Mouse (Mus musculus) spleen, adult 18-20 months (tissue): Measurements from ENCODE around the gene Gm20388.

Experiments used
- DNase-seq, 2 experiments: peaks; one replicate each; pipeline ENCODE4 v3.0.0; 2022; ENCODE audit warnings: mixed read lengths in 2 of 2

The Gm20388 gene

DNA sequence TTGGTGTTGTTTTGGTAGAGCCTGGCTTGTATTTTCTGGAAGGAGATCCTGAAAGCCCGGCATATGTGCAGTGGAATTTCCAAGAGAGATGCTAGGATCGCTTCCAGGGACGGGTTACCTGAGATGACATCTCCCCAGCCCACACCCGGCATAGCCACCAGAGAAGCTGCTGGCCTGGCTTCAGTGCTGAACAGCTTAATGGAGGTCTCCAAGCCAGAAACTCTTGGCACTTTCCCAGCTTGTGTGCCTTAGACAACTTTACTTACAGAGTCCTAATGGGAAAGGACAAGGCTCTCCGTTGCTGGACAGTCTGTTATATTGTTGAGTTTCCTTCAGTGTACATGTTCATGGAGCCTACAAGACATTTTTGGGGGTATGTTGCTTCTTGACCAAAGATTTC, 3803.8 kb downstream of the Gm20388 start:
- no peak for DNase-seq

DNA sequence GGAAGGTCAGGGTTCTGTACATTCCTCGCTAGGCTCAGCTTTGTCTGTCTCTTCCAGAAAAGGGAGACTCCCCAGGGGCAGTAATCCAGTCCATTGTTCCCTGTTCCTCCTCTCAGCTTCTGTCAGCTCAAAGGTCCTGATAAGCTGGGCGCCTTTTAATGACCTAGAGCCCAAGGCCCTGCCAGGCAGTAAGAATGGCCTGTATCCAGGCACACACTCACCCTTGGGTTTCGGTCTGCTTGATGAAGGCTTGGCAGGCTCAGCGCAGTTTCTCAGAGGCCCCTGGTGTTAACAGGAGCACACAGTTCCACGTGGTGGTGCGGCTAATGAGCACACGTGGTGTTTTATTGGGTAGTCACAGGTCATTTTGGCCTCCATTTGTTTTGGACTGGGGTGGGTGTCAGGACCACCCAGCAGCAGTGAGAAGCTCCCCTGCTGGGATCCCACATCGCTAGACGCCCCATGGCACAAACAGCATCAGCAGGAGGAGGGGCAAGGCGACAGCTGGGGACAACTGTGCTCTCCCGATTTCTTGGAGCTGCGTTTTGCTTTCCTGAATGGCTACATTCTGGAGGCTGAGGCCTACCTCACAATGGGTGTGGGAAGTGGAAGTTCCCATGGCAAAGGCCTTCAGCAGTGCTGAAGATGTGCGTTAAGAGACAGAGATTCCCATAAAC, 3805.4 kb downstream of the Gm20388 start:
- DNase-seq, result no peak

DNA sequence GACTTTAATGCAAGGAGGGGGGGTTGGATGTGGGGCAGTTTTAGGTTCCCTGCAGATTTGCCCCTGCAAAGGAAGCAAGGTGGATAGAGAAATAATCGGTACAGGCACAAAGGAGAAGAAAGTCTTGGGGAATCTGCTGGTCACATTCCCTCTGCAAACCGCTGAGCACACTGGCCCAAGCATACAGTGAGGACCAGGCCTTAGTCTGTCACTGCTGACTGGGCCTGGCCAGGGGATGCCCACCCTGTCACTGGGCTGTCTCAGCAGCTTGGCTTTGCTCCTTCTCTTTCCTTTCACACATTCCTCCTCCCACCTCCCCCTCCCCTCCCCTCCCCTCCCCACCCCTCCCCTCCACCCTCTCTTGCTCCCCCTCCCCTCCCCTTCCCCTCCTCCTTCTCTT, 3806.5 kb downstream of the Gm20388 start:
- no peak for DNase-seq

DNA sequence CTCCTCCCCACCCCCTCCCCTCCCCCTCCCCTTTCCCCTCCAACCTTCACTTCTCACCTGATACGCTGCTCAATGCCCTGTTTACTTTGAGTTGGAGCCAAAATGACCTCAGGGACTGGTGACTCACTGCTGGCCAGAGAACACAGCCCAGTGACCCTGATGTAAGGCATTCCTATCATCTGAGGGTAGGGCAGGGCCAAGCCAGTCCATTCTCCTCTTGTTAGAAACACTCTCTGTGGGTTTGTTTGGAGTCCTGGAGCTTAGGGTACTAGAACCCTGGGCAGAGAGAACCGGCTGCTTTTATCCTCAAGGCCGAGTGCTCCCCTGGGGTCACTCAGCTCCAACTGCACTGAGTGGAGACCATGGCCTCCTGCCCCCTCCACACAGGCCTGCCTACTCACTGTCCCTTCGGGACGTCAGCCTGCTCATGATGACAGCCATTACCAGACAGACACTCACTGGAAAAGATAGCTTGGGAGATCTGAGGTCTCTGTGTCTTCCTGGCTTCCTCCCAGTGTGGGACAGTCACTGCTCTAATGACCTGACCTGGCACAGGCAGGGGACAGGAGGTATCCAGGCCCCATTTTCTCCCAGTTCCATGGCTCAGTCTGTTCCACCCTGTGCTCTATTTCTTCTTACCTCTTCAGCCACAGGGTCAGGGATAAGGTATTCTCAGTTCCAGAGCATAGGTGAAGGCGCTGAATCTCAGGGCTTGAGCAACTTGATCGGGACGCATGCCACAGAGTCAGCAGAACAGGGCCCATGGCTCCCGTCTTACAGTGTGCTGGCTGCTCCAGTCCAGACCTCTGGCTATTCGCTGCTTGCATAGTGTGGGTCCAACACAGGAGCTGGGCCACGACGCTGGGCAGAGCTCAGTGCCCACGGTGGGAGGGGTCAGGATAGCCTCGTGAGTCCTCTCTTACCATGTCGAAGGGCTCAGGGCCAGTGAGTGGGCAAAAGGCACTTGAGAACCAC, 3807.2 kb downstream of the Gm20388 start:
- no peak for DNase-seq

DNA sequence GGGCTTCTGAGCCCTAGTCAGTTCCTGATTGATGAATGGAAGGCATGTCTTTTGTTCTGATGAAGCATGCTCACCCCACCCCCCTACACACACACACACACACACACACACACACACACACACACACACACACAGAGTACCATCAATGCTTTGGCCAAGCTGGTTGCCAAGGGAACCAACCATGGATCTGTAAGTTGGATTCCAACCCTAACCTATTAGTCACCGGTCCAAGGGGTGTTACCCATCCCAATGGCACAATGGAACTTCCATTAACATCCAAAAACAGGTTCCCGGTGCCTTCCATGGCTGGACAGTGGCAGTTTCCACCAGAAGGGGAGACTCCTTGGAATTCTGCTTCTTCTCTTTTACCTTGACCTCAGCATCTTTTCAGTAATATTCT, 3808.1 kb downstream of the Gm20388 start:
- no peak for DNase-seq

DNA sequence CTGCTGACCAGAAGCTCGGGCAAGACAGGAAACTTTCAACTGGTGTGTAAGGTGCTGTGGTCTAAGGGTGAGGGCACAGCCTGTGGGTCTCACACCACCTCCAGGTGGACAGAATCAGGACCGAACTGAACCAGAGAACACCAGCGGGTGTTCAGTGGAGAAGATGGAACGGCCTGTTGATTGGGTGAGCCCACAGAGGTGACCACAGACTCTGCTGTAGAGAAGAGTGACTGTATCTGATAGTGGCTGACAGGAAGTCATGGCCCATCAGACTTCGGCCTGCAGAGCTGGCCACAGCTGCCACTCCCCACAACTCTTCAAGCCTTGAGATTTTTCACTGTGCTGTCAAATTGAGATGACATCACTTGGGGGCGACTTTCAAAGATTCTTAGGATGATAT, 3808.6 kb downstream of the Gm20388 start:
- DNase-seq, result no peak

DNA sequence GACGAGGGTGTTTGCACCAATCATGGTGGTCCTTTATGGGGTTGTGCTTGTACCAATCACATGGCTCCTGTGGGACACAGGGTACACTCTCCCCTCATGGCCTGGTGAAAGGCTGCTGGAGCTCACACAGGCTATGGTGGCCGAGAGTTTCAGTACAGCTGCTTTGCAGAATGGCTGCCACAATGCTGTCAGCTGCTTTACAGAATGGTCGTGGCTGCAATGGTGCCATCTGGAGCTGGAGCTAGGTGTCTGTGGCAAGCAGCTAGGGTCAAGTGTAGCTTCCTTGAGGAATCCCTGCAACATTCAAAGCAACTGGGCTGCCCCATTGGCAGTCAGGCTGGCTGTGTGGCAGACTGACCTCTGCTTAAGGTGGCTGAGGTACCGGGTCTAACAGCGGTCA, 3809.2 kb downstream of the Gm20388 start:
- DNase-seq, result no peak

DNA sequence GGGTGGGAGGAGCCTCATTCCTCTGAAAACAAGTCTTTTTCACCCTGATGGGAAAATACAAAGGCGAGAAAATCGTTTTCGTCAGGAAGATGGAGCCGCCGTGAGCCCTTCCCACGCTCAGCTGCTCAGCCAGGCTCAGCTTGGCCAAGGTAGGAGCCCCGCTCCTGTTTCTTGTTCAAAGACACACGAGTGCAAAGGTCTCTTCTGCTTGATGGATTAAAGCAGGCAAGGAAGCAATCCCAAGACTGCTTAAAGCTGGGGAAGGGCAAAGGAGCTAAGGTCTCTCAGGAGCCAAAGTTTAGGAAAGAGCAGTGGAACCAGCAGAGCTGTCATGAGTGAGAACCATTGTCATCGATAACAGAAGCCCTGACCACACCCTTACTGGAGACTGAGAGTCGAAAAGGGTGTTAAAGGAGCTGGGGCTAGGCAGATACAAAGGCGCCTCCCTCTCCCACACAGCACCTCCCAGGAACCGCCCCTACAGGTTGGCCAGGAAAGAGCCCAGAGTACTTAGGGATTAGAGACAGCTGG, 3809.9 kb downstream of the Gm20388 start:
- DNase-seq, result no peak

DNA sequence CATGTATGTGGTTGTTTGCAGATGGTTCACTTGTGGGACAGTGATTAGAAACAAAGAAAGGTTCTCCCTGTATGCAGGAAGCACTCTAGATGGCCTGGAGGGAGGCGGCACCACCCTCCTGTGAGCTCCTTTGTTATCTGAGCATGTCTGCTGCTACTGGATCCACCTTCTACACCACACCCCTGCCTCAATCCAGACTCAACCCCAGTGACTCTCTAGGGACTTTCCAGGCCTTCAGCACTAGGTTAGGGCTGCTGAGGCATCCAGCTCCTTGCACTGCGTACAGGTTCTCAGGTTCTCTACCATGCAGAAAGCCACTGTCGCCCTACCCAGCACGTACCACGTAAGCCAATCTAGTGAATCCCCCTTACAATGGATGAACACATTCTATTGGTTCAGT, 3811.6 kb downstream of the Gm20388 start:
- no peak for DNase-seq

DNA sequence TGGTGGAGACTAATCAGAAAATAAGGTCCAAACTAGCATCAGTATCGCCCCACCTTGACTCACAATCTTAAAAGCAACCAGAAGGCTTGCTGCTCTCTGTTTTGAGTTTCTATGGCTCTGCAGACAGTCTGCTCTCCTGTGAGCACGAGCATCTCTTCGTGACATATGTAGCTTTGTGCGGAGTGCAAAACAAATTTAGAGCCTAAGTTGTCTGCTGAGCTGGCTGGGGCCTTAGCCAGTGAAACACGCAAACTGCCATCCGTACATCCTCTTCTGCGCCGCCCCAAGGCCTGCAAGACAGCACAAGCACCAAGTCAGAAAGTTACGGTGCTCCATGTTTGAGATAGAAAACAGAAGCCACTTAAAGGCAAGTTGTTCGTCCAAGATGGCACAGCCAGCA, 3814.1 kb downstream of the Gm20388 start:
- DNase-seq, result no peak

DNA sequence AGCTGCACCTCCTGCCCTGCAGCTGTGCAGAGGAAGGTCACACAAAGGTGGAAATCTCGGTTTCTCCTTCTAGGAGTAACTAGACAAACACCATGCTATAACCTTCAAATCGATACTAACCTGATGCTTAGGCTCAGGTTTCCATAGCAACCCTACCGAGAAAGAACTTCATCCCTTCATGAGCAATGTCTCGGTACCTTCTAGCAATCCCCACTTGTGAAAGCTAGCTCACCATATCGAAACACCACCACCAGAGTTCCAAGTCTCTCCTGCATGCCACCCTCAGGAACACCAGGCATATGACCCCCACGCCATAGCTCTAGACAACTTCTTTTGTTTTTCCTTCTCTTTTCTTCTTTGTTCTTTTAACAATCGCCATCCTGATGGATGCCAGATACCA, 3814.6 kb downstream of the Gm20388 start:
- no peak for DNase-seq

DNA sequence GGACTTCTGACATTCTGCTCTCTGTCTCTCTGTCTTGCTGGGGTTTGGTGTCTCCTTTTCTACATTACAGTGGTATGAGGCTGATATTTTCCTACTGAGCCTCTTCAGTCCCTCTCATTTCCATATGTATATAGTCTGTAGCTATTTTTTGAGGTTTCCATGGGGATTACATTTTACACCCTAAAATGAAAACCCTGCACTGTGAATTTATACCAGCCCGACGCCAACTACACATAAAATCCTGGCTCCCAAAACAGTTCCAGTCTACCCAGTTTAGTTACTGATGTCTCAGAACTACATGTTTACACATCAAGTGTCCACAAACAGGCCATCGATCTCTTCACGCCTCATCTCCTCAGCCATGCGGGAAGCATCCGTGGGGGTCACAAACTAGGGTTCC, 3816.1 kb downstream of the Gm20388 start:
- no peak for DNase-seq

DNA sequence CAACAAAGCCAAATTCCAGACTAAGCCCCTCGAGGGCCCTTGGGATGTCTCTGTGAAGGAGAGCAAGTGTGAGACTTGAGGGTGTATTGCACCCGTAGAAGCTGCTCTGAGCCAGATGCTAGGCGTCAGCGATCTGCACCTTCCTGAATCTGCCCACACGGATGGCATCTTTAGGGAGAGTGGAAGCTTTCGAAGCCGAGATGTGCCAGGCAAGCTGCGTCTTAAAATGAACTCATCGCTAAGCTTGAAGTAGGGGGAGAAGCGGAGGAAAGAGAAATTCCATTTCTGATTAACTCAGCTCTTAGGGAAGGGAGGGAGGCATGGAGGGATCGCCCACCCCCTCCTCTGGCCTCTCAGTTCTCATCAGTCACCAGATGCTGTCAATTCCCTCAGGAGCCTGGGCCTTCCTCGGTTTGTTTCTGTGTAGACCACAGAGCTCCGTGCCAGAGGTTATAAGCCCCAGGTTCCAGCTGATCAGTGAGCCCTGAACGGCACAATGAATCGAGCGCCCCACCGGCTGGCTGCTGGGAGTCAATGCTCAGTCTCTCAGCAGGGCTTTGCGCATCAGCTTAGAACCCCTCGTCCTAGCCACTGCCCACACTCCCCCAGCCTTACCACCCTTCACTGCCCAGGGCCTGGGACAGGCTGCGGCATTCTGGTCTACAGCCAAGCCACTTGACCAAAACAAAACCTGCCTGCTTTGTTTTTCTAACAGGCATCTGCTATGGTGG, 3818.6 kb downstream of the Gm20388 start:
- no peak for DNase-seq

DNA sequence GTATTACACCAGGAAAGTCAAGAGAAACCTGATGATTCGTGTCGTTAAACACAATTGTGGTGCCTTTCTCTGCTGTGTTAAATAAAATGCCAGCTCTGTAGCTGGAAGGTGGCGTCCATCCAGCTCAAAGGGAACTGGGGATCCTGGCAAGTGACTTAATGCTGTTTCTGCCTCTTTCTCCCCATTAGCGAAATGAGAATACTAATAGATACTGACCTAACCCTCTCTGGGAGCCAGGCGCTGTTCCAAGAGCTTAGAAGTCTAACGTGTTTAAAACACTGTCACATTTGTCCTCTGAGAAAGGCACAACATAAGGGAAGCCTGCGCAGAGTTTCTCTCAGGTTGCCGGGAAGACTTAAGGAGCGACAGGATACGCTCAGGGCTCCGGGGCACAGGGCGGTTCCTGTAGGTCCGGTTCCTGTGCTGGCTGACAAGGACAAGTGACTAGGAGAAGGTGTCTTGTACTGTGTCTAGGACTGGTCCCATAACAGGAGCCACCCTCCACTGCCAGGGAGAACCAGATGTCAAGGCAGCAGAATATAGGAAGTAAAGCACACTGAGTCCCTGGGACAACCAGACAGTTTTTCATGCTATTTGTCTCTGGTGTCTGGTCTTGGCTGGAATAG, 3819.3 kb downstream of the Gm20388 start:
- DNase-seq, result no peak

DNA sequence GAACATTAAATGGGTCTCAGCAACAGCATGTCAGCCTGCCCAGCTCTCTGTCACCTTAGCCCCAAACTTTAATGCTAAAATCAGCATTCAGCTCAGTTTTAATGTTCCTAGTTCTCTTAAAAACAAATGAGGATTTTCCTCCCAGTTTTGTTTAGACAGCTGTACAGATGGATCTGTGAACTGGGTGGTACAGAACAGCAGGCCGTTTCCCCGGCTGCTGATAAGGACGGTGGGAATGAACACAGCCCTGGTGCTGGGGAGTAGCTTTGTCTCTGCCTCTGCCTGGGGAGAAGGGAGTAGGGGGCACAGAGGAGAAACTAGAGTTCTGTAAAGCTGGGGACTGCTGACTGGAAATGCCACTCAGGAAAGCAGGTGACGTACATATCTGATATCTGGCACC, 3821.7 kb downstream of the Gm20388 start:
- DNase-seq, result no peak

DNA sequence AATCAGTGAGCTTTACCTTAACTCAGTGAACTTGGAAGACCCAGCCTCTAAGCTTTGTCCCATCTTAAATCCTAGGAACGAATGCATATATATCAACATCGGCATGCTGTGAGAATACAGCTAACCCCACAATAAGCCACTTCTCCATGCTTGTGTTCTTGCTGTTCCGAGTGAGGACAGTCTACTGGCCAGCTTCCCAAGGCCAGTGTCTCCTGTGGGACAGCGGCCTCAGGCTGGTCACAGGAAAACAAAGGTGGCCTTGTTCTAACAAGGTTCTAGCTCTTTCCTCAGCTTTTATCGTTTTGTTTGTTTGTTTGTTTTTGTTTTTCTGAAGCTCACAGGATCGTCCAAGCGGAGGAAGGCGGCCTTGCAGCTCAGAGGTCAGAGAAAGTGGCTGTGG, 3823.8 kb downstream of the Gm20388 start:
- no peak for DNase-seq

DNA sequence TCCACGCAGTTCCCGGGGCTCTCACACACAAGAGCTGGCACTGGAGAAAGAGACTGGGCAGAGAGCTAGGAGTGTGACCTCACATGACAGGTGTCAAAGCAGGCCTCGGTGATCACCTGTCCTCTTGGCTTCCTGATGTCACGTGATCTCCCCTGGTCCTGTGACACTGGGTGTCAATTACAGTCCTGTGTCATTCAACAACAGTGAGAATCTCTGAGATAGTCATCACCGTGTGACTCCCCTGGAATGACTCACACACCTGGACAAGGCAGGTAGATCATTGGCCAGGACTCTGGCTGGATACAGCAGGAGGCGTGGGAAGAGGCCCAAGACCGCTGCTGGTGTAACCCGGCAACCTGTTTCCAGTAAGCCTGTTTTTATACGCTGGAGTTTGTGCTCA, 3826.3 kb downstream of the Gm20388 start:
- no peak for DNase-seq

DNA sequence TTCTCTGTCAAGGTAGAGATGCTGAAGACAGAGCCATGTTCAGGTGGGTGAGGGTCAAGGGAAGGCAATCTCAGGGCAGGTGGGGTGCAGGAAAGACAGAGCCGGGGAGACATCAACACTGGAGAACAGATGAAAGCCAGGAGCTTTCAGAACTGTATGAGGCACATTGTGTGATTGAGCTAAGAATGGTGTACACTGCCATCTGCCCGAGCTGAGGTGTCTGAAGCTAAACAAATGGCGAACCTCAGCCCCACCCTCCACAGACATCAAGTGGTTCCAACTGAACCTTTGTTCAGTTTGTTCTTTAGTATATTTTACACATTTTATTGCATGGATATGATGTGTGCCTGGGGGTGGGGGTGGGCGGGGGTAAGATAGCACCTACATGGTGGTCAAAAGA, 3829.6 kb downstream of the Gm20388 start:
- DNase-seq, result no peak

DNA sequence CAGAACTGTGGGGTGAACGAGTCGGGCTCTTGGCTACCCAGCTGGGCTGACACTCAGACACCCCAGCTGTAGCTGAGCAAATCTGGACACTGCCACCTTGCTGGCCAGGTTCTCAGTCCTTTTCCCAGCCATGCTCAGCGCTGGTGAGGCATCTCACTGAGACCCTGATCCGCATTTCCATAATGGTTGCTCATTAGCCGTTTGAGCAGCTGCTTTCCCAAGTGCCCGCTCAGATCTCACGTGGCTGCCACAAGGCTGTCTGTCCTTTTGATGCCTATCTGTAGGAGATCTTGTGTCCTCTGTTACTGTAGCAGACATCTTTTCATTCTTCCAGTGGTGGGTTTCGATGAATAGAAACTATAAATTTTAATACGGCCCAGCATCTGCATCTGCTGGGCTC, 3830.6 kb downstream of the Gm20388 start:
- no peak for DNase-seq

DNA sequence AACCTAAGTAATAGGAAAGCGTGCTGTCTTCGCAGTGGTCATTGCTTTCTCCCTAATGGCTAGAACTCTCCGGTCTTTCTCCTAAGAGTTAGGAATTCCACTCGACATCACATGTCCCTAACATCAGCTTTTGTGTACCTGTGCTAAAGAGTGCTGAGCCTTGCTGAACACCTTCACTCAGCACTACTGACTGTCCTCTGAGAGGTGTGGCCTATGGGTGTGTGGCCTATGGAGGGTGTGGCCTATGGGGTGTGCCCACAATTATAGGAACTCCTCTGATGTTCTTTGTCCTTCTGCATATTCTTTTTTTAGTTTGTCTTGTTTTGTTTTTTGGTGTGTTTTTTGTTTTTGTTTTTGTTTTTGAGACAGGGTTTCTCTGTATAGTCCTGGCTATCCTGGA, 3835.8 kb downstream of the Gm20388 start:
- no peak for DNase-seq

DNA sequence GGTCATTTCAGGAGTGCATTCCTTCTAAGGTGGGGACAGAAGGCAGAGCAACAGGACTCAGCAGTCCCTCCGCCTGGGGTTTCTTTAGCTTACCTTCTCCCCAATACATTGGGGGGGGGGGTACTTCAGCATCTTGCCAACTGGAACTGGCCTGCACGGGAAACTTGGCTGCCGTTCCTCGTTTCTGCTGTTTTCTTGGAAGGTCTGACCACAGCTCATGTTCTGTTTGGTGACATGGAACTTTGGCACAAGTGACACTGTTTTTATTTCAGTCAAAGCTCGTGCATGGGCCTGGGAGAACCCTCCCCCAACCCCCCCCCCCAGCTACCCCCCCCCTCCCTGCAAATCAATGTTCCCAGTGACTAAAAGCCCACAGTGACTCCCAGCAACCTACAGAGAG, 3837.1 kb downstream of the Gm20388 start:
- no peak for DNase-seq

DNA sequence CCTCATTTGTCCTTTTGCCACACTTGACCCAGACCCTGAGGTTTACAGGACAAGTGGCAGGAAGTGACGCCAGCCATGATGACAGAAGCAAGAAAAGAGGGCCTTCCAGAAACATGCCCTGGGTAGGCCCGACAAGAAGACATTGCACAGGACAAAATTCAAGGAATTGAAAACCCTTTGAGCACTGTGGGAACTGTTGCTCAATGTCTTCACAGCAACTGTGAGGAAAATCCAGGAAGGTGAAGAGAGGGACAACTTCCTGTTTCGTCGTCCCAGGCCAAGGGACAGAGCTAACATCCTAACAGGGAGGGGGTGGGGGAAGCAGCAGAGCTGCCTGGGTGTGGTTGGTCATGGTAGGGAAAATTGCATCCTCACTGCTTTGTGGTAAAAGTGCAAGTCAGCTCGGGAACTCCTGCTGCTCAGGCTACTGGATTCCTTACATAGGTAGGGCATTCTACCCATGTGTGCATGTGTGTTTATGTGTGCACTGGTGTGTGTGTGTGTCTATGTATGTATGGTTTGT, 3839.6 kb downstream of the Gm20388 start:
- DNase-seq, result no peak
